Mouse (Mus musculus) erythroblast, embryonic 14.5 days (primary cell): Measurements from ENCODE around the gene Thra.

ENCODE experiments used
- GATA1 ChIP-seq: IDR thresholded peaks from 2 replicates; pipeline ENCODE4 v1.6.1; 2012; ENCODE audit warnings: low read length, inconsistent platforms, mixed read lengths
- TAL1 ChIP-seq: IDR thresholded peaks from 3 replicates; pipeline ENCODE4 v1.6.1; 2012; ENCODE audit warnings: low read length, inconsistent platforms, mixed read lengths

- TF ChIP-seq GATA1 (no peak), TAL1 (no peak)
Measured at GRCm38 (mm10) chr11:98810686-98811085, 70.2 kb downstream of the Thra start.
